Mouse (Mus musculus): ENCODE measurements around the gene Ephx1. TPM values are rescaled to one million over a fixed set of nuclear protein-coding genes. Genes with fewer than 3 reads are reported as not detected.

The Ephx1 gene
- 1.4 and 2.1 TPM in 2 replicates for polyA plus RNA-seq (2014; fragmentation: Nextera tagmentation; extraction: Ambion mirVana)

- Histone ChIP-seq H3K4me3 (ENCODE audit: low read depth, low read length) (no peak within 1 kb of the TSS), H3K27ac (replicated peaks; ENCODE audit: low read depth, low read length) (no peak within 1 kb of the TSS), H3K9ac (replicated peaks; ENCODE audit: low read length) (no peak within 1 kb of the TSS), H3K9me3 (replicated peaks; ENCODE audit: control insufficient read depth, low read length) (no peaks in the 10 kb centered on the region), H3K4me2 (ENCODE audit: low read depth, low read length) (no peak within 1 kb of the TSS), H3K36me3 (replicated peaks; ENCODE audit: control insufficient read depth, insufficient read depth, low read depth, low read length) (no peaks in the 10 kb centered on the region), H3K27me3 (ENCODE audit: control insufficient read depth, insufficient read depth, low read length) (peaks cover 2% of the 10 kb centered on the region; the same call in 1 of the 2 replicates), H3K4me1 (ENCODE audit: control insufficient read depth, insufficient read depth, low read length) (no peaks in the 10 kb centered on the region; the same call in 1 of the 2 replicates)
- no peak for DNase-seq (ENCODE audit: low spot score)
- 55% methylated on average over 5 of the region's 5 CpGs for WGBS
- ATAC-seq (replicated peaks; ENCODE audit: insufficient number of reproducible peaks, low FRiP score, low TSS enrichment, low read depth) = no peak
These were observed at the start of gene Ephx1 for GRCm38 (mm10) chr1:181020756-181021487. TSS of gene Ephx1 (minus strand) at chr1:181020904.

GRCm38 (mm10) chr1:181069671-181070070 is 49.0 kb upstream of the Ephx1 start:
- H3K4me3 ChIP-seq (ENCODE audit: low read depth, low read length) = no peak overlapping the region
- H3K9ac ChIP-seq (replicated peaks; ENCODE audit: low read length) = no peak overlapping the region
- DNase-seq (ENCODE audit: low spot score) (no peak), ATAC-seq (replicated peaks; ENCODE audit: insufficient number of reproducible peaks, low FRiP score, low TSS enrichment, low read depth) (no peak)
- H3K4me1 ChIP-seq (ENCODE audit: control insufficient read depth, insufficient read depth, low read length) = no peaks in the 10 kb centered on the region
- no peaks in the 10 kb centered on the region for H3K27me3 ChIP-seq (ENCODE audit: control insufficient read depth, insufficient read depth, low read length)
- H3K36me3 ChIP-seq (replicated peaks; ENCODE audit: control insufficient read depth, insufficient read depth, low read depth, low read length) = no peaks in the 10 kb centered on the region
- no peaks in the 10 kb centered on the region for H3K9me3 ChIP-seq (replicated peaks; ENCODE audit: control insufficient read depth, low read length)
- H3K27ac ChIP-seq (replicated peaks; ENCODE audit: low read depth, low read length) = no peak overlapping the region
- no peak overlapping the region for H3K4me2 ChIP-seq (ENCODE audit: low read depth, low read length)
- 67% methylated on average over 11 of the region's 11 CpGs for WGBS

- no peaks in the 10 kb centered on the region for H3K9me3 ChIP-seq (replicated peaks; ENCODE audit: control insufficient read depth, low read length)
- DNase-seq (ENCODE audit: low spot score) (no peak), ATAC-seq (replicated peaks; ENCODE audit: insufficient number of reproducible peaks, low FRiP score, low TSS enrichment, low read depth) (no peak)
- H3K4me2 ChIP-seq (ENCODE audit: low read depth, low read length) = no peak overlapping the region
- 93% methylated on average over 1 of the region's 1 CpGs for WGBS
- H3K36me3 ChIP-seq (replicated peaks; ENCODE audit: control insufficient read depth, insufficient read depth, low read depth, low read length) = no peaks in the 10 kb centered on the region
- no peak overlapping the region for H3K4me3 ChIP-seq (ENCODE audit: low read depth, low read length)
- no peaks in the 10 kb centered on the region for H3K27me3 ChIP-seq (ENCODE audit: control insufficient read depth, insufficient read depth, low read length)
- no peak overlapping the region for H3K27ac ChIP-seq (replicated peaks; ENCODE audit: low read depth, low read length)
- no peaks in the 10 kb centered on the region for H3K4me1 ChIP-seq (ENCODE audit: control insufficient read depth, insufficient read depth, low read length)
- no peak overlapping the region for H3K9ac ChIP-seq (replicated peaks; ENCODE audit: low read length)
These were observed 47.6 kb upstream of the Ephx1 start for GRCm38 (mm10) chr1:181068344-181068743.

GRCm38 (mm10) chr1:181064648-181065047 is 43.9 kb upstream of the Ephx1 start:
- no peaks in the 10 kb centered on the region for H3K36me3 ChIP-seq (replicated peaks; ENCODE audit: control insufficient read depth, insufficient read depth, low read depth, low read length)
- H3K4me2 ChIP-seq (ENCODE audit: low read depth, low read length) = no peak overlapping the region
- H3K4me3 ChIP-seq (ENCODE audit: low read depth, low read length) = no peak overlapping the region
- H3K4me1 ChIP-seq (ENCODE audit: control insufficient read depth, insufficient read depth, low read length) = no peaks in the 10 kb centered on the region
- no peak overlapping the region for H3K27ac ChIP-seq (replicated peaks; ENCODE audit: low read depth, low read length)
- H3K9me3 ChIP-seq (replicated peaks; ENCODE audit: control insufficient read depth, low read length) = no peaks in the 10 kb centered on the region
- no peak for DNase-seq (ENCODE audit: low spot score)
- H3K9ac ChIP-seq (replicated peaks; ENCODE audit: low read length) = no peak overlapping the region
- H3K27me3 ChIP-seq (ENCODE audit: control insufficient read depth, insufficient read depth, low read length) = no peaks in the 10 kb centered on the region
- 84% methylated on average over 6 of the region's 6 CpGs for WGBS
- no peak for ATAC-seq (replicated peaks; ENCODE audit: insufficient number of reproducible peaks, low FRiP score, low TSS enrichment, low read depth)

- Histone ChIP-seq H3K27me3 (ENCODE audit: control insufficient read depth, insufficient read depth, low read length) (no peaks in the 10 kb centered on the region), H3K4me2 (ENCODE audit: low read depth, low read length) (no peak overlapping the region), H3K4me1 (ENCODE audit: control insufficient read depth, insufficient read depth, low read length) (no peaks in the 10 kb centered on the region), H3K9ac (replicated peaks; ENCODE audit: low read length) (no peak overlapping the region), H3K27ac (replicated peaks; ENCODE audit: low read depth, low read length) (no peak overlapping the region), H3K9me3 (replicated peaks; ENCODE audit: control insufficient read depth, low read length) (no peaks in the 10 kb centered on the region), H3K36me3 (replicated peaks; ENCODE audit: control insufficient read depth, insufficient read depth, low read depth, low read length) (no peaks in the 10 kb centered on the region), H3K4me3 (ENCODE audit: low read depth, low read length) (no peak overlapping the region)
- no peak for ATAC-seq (replicated peaks; ENCODE audit: insufficient number of reproducible peaks, low FRiP score, low TSS enrichment, low read depth)
- 73% methylated on average over 2 of the region's 2 CpGs for WGBS
- no peak for DNase-seq (ENCODE audit: low spot score)
These were observed 43.3 kb upstream of the Ephx1 start for GRCm38 (mm10) chr1:181063991-181064390.

GRCm38 (mm10) chr1:181061784-181062485 is 41.2 kb upstream of the Ephx1 start:
- Histone ChIP-seq H3K4me2 (ENCODE audit: low read depth, low read length) (no peak overlapping the region), H3K9me3 (replicated peaks; ENCODE audit: control insufficient read depth, low read length) (no peaks in the 10 kb centered on the region), H3K4me1 (ENCODE audit: control insufficient read depth, insufficient read depth, low read length) (no peaks in the 10 kb centered on the region), H3K9ac (replicated peaks; ENCODE audit: low read length) (no peak overlapping the region), H3K36me3 (replicated peaks; ENCODE audit: control insufficient read depth, insufficient read depth, low read depth, low read length) (no peaks in the 10 kb centered on the region), H3K27ac (replicated peaks; ENCODE audit: low read depth, low read length) (no peak overlapping the region), H3K27me3 (ENCODE audit: control insufficient read depth, insufficient read depth, low read length) (no peaks in the 10 kb centered on the region), H3K4me3 (ENCODE audit: low read depth, low read length) (no peak overlapping the region)
- ATAC-seq (replicated peaks; ENCODE audit: insufficient number of reproducible peaks, low FRiP score, low TSS enrichment, low read depth) (0 out of 2 replicates have a peak, but pooled peaks have one; percentile 48), DNase-seq (ENCODE audit: low spot score) (peak; percentile 50)
- 50% methylated on average over 3 of the region's 3 CpGs for WGBS

GRCm38 (mm10) chr1:181052898-181053297 is 32.2 kb upstream of the Ephx1 start:
- Histone ChIP-seq H3K9me3 (replicated peaks; ENCODE audit: control insufficient read depth, low read length) (no peaks in the 10 kb centered on the region), H3K36me3 (replicated peaks; ENCODE audit: control insufficient read depth, insufficient read depth, low read depth, low read length) (no peaks in the 10 kb centered on the region), H3K27me3 (ENCODE audit: control insufficient read depth, insufficient read depth, low read length) (no peaks in the 10 kb centered on the region), H3K4me2 (ENCODE audit: low read depth, low read length) (no peak overlapping the region), H3K9ac (replicated peaks; ENCODE audit: low read length) (no peak overlapping the region), H3K4me3 (ENCODE audit: low read depth, low read length) (no peak overlapping the region), H3K27ac (replicated peaks; ENCODE audit: low read depth, low read length) (no peak overlapping the region), H3K4me1 (ENCODE audit: control insufficient read depth, insufficient read depth, low read length) (no peaks in the 10 kb centered on the region)
- DNase-seq (ENCODE audit: low spot score) = no peak
- WGBS = 81% methylated on average over 4 of the region's 4 CpGs
- ATAC-seq (replicated peaks; ENCODE audit: insufficient number of reproducible peaks, low FRiP score, low TSS enrichment, low read depth) = no peak

GRCm38 (mm10) chr1:181050937-181051336 is 30.2 kb upstream of the Ephx1 start, which contains the start of gene 9130409I23Rik:
TSS of gene 9130409I23Rik (plus strand) at chr1:181051237.
- Histone ChIP-seq H3K4me2 (ENCODE audit: low read depth, low read length) (no peak within 1 kb of the TSS), H3K9ac (replicated peaks; ENCODE audit: low read length) (no peak within 1 kb of the TSS), H3K9me3 (replicated peaks; ENCODE audit: control insufficient read depth, low read length) (no peaks in the 10 kb centered on the region), H3K27me3 (ENCODE audit: control insufficient read depth, insufficient read depth, low read length) (no peaks in the 10 kb centered on the region), H3K4me1 (ENCODE audit: control insufficient read depth, insufficient read depth, low read length) (no peaks in the 10 kb centered on the region), H3K27ac (replicated peaks; ENCODE audit: low read depth, low read length) (no peak within 1 kb of the TSS), H3K4me3 (ENCODE audit: low read depth, low read length) (no peak within 1 kb of the TSS), H3K36me3 (replicated peaks; ENCODE audit: control insufficient read depth, insufficient read depth, low read depth, low read length) (no peaks in the 10 kb centered on the region)
- 85% methylated on average over 6 of the region's 6 CpGs for WGBS
- ATAC-seq (replicated peaks; ENCODE audit: insufficient number of reproducible peaks, low FRiP score, low TSS enrichment, low read depth) (no peak), DNase-seq (ENCODE audit: low spot score) (no peak)

All from embryonic facial prominence, embryonic 11.5 days (tissue).